Mouse (Mus musculus) heart, postnatal 10 days (tissue): ENCODE results near the gene Cfap54. TPM values are rescaled to one million over a fixed set of nuclear protein-coding genes. Genes with fewer than 3 reads are reported as not detected.

Experiments used
- DNase-seq, 2 experiments: peaks; one replicate each; pipeline ENCODE4 v3.0.0; 2021
- intact Hi-C: fragments of 180-260 bp; cut with DNase I; formaldehyde crosslinking; loops from one replicate; pipeline ENCODE4 v1.15.1; 2025
- total RNA-seq, 2 experiments: library from RNA; stranded (reverse); gene quantifications; 2 replicates each; pipeline ENCODE4 v1.2.3; 2021

Gene Cfap54
- total RNA-seq, 2 experiments from 2014 or later: 1.3 to 1.4 TPM

DNA sequence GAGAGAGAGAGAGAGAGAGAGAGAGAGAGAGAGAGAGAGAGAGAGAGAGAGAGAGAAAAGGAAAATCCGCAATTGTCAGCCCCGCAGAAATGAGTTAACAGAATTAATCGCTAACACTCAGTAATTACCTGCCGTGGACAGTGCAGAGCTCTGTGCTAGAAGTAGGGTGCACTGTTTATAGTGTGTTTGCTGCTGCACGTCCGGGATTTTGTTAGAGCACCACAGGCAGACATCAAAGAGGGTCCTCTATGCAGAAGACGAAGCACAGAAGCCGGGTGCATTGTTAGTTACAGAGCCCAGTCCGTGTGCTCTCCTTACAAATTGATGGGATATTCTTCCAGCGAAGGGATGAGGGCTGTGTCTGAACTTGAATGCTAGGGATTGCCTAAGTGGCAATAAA, 289.5 kb downstream of the Cfap54 start:
- intact Hi-C loops: no loop called here
- no peak for DNase-seq

- no peak for DNase-seq
- intact Hi-C loops: no loop called here
These were observed 289.9 kb downstream of the Cfap54 start for GRCm38 (mm10) chr10:92791531-92791900.

GRCm38 (mm10) chr10:92790893-92791530, 290.4 kb downstream of the Cfap54 start:
- intact Hi-C loops: no loop called here
- DNase-seq: no peak

DNA sequence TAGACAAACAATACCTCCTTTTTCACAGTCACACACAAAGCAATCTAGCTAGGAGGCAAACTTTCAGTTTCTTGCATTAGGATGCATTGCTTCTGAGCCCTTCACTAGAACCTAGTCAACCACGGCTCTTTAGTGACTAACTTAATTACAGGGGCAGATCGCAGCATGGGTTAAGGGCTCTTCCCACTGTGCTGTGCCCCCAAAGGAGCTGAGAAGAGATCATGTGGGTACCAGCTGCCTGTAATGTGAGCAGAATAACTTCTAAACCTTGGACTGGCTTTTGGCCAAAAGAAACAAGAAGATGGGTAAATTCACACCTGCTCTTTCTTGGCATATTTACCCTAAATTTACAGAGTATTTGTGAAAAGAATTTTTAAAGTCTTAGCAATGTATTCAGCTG, 291.2 kb downstream of the Cfap54 start:
- no peak for DNase-seq
- intact Hi-C loops: no loop called here

GRCm38 (mm10) chr10:92788410-92789096, 292.9 kb downstream of the Cfap54 start:
- no peak for DNase-seq

GRCm38 (mm10) chr10:92782691-92783090, 298.7 kb downstream of the Cfap54 start:
- no peak for DNase-seq
- intact Hi-C loops: no loop called here

More at GRCm38 (mm10) chr10:92788410-92789096, 292.9 kb downstream of the Cfap54 start:
- intact Hi-C loops: no loop called here

GRCm38 (mm10) chr10:92754359-92754758, 327.1 kb downstream of the Cfap54 start:
- no peak for DNase-seq
- intact Hi-C loops: no loop called here

- intact Hi-C loops: no loop called here
- no peak for DNase-seq
These were observed 351.1 kb downstream of the Cfap54 start for GRCm38 (mm10) chr10:92730339-92730738.

GRCm38 (mm10) chr10:92728723-92729122, 352.7 kb downstream of the Cfap54 start:
- no peak for DNase-seq
- intact Hi-C loops: no loop called here

Other genes with a start within 250 kb of the Cfap54 start
- 10 to 100 TPM; 30.1 to 36.7 TPM for gene Cdk17, start 79.3 kb upstream of the Cfap54 start, total RNA-seq
- 100 to 1,000 TPM; 106 to 115 TPM for gene Elk3, start 229.5 kb upstream of the Cfap54 start, total RNA-seq